Mouse (Mus musculus) embryonic fibroblast, embryonic 13.5 days (primary cell): Measurements from ENCODE around the gene Cbx1.

Experiments
- CTCF ChIP-seq: IDR thresholded peaks from 2 replicates; pipeline ENCODE4 v1.5.1; 2011; ENCODE audit warnings: mild to moderate bottlenecking, control low read depth, low read length, moderate library complexity, borderline replicate concordance; ENCODE audit not compliant: insufficient read depth
- POLR2A ChIP-seq: IDR thresholded peaks from 2 replicates; pipeline ENCODE4 v1.6.1; 2011; ENCODE audit warnings: low read depth, mild to moderate bottlenecking, control low read depth, low read length, moderate library complexity

DNA sequence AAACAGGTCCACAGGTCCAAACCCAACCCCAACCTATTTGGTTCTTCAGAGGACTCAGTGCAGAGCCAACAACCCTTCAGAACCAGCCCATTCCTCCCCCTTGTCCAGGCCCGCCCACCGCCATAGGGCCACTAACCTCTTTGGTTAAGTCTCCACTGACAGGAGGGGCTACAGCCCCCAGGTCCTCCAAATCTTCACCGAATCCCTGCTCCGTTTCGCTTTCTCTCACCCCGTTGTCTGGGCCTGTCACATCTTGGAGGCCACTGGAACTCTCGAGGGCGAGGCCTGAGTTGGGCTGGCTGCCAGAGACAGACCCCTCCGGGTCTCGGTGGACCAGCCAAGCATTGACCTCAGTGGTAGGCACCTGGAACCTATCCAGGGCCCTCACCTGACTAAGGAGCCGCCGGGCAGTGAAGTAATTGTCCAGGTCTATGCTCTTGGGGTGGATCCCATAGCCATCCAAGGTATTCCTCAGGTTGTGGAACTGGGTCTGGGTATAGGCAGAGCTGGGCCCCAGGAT is 38.2 kb downstream of the Cbx1 start:
- TF ChIP-seq CTCF (no peak), POLR2A (no peak)
